Mouse (Mus musculus): ENCODE measurements around the gene Jam3.
A peak's percentile ranks its signal among the peaks of the same experiment; 100 is the strongest.
"Not testable (repeated sequence)": the region's sequence is repeated elsewhere in the genome, so short reads cannot be mapped to it uniquely, and the experiment has no call there.

Gene Jam3

DNA sequence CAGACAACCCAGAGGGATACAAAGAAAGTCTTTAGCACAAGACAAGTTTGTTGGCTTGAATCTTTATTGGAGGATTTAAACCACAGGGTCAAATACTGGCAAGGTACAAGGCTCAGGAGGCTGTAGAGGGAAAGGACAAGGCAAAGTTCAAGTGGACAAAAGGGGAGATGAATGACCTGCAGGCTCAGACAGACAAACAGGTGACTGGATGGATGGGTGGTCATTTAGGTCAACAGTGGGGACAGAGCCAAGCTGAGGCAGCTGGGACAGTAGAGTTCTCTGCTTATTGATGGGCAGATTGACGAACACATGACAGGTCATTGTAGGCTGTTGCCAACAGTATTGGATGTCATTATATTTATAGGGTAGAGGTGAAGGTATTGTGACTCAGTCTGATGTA, 11.8 kb upstream of the Jam3 start:
- no peak for DNase-seq

DNA sequence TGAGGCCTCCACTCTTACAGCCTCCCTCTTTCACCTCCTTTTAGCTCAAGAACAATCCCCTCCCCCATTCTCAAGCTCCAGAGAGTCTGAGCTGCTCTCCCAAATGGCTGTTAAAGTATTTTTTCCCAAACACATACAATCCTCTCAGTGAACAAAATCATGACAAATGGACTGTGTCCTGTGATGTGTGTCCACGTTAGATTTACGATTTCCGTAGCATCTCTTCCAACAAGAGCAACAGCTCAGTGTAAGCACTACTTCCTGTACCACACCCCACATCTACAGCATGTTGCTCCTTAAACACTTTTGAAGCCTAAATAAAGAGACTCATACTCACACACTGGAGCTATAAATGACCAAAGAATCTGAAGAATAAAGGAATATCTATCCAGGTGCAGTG, 10.4 kb upstream of the Jam3 start:
- DNase-seq, result no peak

DNA sequence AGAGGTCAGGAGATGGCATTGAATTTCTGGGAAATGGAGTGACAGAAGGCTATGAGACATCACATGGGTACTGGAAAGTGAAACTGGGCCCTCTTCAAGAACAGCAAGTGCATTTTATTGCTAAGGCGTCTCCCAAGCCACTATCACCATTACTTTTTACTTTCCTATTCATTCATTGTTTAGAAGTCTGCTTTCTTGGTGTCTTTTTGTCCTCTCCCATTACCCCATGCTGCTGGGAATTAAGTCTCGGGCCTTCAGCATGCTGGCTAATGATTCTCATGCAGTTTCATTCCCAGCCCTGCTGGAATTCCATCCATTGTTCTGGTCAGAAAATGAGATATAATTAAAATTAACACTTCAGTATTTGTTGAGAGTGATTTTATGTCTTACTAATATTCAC, 9.7 kb upstream of the Jam3 start:
- DNase-seq, result no peak

DNA sequence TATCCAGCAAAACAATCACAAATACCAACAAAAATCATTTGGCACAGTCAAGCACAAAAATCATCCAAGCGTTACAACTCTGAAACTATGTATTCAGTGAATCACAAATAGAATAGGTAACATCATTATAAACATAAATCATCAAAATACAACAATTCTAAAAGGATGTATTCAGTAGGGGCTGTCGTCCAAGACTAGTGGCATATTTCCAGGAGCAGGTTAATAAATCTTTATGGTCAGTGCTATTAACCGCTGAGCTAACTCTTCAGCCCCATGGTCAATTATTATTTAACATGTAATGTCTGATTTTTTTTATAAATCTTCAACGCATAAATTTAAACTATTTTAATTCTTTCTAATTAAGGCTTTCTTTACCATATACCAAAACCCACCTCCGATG, 8.4 kb upstream of the Jam3 start:
- DNase-seq, result not testable (repeated sequence)

DNA sequence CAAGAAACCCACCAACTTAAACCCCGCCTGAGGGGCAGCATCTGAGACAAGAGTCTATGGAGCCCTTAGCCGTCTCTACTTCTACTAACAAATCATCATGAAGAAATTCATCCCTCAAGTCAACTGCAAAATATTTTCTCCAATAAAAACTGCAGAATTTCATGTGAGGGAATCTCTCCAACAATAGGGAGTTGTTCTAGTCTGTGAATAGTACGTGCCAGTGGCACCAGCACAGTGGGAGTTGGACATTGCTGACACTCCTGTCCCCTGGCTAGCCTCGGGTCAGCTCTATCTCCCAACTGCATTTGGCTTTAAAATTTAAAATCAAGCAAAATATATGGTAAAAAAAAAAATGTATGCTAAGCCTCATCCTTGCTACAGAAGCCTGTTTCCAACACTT, 1.4 kb downstream of the Jam3 start:
- DNase-seq, result no peak

DNA sequence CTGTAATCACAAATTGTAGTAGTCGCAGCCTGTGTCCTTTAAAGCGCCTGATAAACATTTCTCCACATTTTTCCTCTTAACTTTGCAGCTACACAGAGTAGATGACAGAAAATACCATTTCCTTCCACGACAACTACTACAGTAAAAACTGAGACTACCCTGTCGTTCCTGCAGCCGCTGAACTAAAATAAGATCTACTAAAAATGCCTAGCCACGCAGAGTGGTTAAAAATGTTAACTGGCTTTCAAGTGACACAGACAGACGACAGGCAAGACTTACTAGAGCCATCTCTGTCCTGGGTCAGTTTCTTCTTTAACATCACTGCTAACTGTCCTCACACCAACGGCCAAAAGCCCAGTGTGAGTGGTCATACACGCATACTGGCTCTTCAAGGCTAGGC, 5.4 kb downstream of the Jam3 start:
- no peak for DNase-seq

DNA sequence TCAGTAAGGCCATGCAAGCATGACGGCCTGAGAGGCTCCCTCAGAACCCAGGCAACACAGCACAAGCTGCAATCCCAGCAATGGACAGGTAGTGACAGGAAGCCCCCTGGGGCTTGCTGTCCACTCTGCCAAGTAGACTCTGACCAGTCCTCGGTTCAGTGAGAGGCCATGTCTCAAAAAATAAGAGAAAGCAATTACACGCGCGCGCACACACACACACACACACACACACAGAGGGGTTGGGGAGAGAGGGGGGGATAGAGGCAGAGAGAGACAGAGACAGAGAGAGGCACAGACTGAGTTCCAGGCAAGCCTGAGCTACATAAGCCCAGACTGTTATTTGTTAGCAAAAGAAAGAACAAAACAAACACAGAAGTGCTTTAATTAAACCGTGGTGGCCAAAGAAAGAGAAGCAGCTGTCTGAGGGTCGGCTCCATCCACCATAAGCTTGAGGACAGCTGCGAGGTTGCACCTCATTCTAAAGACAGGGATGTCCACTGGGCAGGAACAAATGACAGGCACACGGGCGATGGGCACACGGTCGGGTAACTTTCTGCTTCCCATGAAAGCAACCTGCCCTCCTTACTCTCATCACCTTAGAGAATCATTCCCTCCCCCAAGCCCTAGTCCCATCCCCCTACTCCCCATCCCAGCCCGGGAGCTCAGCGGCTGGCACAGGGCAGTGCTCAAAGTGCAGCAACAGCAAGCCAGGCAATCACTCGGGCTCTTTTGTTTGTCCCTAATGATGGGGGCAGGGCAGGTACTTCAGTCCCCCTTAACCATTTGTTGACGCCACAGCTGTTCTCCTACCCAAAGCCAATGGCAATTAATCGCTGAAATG, 6.4 kb downstream of the Jam3 start:
- DNase-seq, result no peak

DNA sequence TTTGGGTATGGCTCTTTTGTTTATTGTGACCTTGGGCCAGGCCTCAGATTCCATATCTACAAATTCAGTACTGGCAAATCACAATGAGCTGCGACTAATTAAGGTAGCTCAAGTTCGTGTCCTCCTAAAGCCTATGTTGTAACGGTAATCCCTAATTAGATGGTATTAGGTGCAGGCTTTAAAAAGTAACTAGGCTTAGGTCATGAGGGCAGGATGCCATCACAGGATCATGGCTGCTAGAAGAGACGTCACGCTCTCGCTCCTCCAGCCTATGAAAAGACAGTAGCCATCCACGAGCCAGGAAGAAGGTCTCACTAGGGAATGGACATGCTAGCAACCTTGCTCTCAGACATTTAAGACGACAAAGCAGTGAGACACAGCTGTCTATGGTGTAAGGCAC, 7.3 kb downstream of the Jam3 start:
- no peak for DNase-seq

DNA sequence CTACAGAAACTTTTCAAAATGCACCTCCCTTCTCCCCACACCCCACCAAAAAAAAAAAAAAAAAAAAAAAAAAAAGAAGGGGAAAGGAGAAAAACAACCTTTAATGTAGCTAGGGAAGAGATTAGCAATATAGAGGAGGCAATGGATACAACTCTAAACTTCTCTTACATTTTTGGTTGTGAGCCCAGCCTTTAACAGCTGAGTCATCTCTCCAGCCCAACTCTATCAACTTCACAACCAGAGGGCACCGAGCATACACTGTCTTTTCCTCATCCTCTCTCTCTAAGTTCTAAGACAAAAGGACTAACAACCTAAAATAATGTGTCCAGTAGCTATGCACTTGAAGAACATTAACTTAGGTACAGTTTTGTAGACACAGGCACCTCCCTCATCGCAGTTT, 8.4 kb downstream of the Jam3 start:
- DNase-seq, result no peak

DNA sequence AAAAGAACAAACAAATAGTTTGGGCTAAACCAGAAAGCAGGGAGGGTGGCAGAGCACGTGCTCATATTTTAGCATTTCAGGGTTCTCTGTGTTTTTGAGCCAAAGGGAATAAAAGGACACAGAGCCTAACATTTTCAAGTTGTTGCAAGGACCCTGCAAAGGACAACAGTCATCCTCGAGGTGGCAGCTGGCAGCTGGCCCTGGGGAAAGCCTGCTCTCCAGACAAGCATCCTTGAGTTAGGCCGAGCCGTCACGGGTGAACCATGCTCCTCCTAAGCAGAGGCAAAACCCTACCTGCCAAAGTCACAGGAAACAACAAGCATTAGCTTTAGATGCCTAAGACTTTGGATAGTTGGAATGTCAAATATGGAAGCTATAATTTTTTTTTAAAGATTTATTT, 10.2 kb downstream of the Jam3 start:
- no peak for DNase-seq

DNA sequence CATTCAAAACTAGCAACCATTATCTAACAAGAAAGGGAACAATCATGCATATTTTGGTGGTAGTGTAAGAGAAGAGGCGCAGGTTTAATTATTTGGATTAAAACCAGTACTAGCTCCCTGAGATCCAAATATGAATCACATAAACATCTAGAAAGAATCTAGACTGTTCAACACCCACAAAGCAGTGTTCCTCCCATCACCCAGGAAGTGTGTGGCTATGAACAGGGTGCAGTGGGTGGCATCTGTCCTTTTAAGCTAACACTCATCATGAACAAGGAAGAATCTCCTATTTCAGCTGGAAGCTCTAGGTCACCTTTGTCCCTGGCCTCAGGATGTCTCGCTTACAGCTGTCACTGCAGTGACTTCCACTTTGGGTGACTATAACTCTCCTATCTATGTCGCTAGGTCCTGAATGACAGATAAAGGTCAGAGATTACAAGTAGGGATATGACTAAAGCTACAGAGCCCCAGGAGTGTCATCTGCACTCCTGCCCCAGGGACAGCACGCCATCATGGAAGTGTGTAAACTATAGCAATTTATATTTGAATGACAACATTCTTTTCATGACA, 10.9 kb downstream of the Jam3 start:
- DNase-seq, result no peak

DNA sequence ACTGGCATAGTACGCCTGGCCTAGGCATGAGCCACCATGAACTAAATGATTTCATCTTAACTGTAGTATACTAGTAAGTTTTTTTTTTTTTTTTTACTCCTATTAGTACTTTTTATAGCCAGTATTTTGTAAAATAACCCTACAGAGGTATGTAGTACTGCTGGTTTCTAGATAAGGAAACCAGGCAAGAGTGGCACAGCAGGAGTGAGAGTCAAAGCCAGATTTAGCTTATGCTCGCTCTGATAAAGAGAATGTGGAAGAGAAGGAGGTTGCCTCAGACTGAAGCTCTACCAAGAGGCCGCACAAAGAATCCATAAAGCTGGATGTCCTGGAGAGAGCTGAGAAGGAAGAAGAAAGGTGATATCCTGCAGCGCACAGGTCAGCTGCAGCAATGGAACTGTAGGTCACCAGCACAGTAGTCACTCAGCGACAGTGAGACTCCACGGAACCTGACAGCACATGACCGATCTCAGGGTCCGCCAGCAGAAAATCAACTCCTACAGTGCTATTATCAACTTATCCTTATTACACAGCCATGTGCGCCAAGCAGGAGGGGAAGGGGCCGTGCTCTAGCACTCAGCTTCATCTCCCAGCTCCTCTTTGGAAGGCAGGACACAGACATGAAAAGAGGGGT, 14.7 kb downstream of the Jam3 start:
- DNase-seq, result no peak

DNA sequence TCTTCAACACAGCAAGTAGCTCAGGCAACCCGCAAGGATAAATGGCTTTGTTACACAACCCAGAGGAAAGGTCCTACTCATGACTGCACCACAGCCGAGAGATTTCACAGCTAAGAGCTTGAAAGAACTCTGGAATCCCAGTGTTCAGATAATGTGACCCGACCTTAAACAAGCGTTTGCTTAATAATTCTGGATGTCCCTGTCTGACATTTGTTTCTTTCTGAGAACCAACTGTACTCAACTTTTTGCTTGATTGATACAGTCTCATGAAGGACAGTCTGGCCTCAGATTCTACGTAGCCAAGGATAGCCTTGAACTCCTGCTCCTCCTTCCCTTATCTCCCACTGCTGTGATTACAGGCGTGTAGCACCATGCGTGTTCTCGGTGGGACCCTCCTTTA, 18.6 kb downstream of the Jam3 start:
- no peak for DNase-seq

DNA sequence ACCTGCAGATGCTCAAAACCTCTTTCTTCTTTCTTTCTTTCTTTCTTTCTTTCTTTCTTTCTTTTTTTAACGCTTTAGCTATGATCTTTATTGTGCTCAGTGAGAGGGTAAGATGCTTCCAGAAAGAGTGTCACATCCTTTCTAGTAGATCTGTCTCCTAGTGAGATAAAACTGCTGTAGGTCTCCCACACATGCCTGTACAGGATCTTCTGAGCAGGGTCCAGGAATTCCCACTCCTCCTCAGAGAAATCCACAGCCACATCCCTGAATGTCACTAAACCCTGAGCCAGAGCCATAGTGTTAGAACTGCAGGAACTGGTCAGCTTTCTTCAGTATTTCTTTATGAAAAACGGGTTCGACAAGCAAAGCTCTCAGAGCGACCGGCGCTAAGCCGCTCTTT, 19.8 kb downstream of the Jam3 start:
- no peak for DNase-seq

DNA sequence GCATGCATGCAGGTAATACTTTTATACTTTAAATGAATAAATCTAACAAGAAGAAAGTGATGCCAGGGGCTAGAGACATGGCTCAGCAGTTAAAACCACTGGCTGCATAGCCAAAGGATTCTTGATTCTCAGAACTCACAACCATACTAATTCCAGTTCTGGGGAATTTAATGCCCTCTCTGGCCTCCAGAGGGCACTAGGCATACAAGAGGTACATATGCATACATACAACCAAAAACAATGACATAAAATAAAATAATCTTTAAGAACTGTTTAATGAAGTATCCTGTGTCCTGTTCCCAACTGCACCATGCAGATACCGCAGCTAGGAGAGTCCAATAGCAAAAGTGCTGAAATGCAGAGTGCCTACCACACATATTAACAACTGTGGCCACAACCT, 20.8 kb downstream of the Jam3 start:
- DNase-seq, result peak; percentile 59

DNA sequence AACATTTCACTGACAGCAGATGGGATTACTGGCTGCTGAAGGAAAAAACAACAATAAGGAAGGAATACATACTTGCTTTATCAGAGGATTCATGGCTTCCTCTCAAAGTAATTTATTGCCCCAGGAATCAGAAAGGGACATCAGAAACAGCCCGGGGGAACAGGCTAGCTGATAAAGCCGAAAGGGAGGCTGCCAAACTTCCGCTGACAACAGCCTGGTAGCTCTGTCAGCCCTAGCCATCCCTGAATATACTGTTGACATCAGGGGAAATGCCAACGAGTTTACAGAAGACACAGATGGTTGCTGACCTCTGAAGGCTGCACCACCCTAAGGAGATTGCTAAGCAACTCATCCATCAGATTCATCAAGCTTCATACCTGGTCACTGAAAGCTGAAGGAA, 26.6 kb downstream of the Jam3 start:
- no peak for DNase-seq

DNA sequence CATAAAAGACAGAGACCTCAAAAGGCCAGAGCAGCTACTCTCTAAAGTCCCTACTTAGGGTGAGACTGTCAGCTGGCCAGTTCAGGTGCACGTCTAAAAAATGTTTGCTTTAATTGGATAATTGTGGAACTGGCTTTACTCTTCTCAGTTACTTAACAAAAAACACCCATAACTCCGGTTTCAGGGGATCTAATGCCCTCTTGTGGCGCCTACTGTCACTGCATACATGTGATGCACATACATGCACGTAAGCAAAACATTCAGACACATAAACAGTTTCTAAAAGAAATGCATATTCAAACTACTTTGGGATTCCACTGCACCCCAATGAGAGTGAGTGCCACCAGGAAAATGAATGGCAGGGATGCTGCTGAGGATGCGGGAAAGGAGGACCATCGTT, 28.7 kb downstream of the Jam3 start:
- DNase-seq, result no peak

DNA sequence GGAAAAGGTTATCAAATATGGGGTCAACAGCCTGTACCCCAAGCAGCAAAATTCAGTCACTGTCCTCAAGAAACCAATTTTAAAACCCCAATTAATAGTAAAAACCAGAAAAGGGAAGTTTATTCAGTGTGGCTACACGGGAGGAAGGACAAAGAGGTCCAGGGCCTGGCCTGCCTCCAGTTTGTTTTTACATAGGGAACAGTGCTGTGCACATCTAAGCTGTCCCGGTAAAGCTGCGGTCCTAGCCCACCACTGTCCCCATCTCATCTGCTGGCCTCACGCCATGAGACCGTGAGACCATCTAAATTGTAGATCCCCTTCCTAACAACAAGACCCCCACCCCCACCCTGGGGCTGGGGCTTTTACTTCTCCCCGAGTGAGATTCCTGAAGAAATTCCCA, 29.8 kb downstream of the Jam3 start:
- no peak for DNase-seq

DNA sequence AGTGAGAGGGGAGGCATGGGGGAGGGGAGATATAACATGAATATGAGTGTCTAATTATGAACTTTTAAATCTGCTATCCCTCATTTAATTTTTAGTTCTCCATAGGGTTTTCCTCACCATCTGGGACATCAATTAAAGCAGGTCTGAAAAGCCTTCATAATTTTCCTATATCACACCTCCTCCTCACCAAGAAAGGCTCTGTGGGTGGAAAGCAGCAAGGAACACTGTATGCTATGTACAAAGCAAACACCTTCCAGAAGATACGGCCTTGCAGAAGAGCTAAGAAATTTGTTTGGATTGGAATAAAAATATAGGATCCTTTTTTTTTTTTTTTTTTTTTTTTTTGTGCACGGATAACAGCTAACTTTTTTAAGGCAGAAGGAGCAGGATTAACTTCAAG, 31.3 kb downstream of the Jam3 start:
- no peak for DNase-seq

DNA sequence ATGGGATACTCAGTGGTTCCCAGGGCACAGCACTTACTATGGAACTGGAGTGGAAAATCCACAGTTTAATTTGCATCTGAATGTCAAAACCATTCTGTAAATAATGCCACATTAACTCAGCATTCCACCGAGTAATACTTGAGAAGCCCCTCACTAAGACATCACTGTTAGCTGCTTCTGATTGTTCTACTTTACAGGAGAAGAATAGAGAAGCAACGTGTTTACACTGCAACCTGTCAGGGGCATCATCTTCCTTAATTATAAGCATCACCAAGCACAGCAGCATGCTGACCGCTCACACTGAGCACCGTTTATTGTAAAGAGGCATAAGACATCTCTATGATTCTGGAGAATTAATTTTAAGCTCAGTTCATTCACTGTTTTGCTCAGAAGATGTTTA, 32.3 kb downstream of the Jam3 start:
- DNase-seq, result no peak

DNA sequence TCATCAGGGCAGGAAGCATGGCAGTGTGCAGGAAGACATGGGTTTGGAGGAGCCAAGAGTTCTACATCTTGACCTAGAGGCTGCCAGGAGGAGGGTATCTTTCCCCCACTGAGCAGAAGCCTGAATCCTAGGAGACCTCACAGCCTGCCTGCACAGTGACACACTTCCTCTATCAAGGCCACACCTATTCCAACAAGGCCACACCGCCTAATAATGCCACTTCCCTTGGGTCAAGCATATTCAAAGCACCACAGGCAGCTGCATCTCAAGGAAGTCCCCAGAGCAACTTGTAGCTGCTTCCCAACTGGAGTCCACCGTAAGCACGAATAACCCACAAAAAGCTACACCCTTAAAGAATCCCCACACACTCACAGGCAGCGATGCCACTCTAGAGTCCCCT, 33.1 kb downstream of the Jam3 start:
- no peak for DNase-seq

DNA sequence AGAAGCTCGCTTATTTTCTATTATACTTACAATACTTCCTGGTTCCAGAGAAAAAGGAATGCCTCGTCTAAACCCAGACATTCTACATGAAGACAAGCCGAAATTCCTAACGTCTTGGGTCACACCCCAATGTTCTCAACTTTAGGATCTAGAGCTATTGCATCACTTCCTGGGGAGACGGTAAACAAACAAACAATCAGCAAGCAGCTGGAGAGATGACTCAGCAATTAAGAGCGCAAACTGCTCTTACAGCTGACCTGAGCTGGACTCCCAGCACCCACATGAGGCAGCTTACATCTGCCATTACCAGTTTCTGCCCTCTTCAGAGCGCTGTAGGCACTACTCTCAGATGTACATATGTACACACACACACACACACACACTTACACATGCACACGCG, 34.0 kb downstream of the Jam3 start:
- no peak for DNase-seq

DNA sequence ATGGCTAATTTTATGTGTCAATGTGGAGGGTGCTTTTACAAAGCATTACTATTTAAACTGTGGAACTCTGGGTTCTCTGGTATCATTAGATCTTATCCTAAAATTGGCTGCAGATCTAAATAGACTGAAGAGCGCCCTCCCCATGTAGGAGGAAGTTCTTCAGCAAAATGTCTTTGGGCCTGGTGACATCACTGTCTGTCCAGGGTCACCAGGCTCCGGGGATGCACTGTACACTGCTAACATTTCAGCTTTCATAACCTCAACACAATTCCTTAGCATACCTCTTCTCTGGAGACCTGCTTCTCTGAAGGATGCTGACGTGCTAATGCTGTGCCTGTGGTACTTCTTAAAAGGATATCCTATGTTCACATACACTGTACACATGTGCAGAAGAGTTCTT, 43.5 kb downstream of the Jam3 start:
- no peak for DNase-seq

DNA sequence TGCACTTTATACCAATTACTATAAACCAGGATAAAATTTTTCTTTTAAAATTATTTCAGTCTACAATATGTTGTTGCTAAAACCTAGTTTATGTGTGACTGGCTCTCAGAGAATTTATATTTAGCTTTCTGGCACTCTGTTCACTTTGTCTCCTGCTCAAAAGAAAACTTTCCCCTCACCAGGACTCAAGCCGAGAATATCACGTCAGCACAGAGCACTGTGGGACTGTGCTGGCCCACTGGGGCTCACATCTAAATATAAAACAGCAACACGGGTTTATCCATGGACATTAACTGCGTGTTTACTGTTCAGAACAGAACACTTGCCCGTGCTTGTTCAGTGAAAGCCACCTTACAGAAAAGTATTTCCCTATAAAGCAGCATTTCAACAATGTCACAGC, 44.5 kb downstream of the Jam3 start:
- DNase-seq, result no peak

All from lung, postnatal 14 days (tissue).